Mouse (Mus musculus): ENCODE data around the gene Wdr61. TPM values are rescaled to one million over a fixed set of nuclear protein-coding genes. Genes with fewer than 3 reads are reported as not detected.
A peak's percentile ranks its signal among the peaks of the same experiment; 100 is the strongest.

Wdr61 gene
- polyA plus RNA-seq (2012; rRNA removed), result 29.6 and 32.9 TPM in 2 replicates

DNA sequence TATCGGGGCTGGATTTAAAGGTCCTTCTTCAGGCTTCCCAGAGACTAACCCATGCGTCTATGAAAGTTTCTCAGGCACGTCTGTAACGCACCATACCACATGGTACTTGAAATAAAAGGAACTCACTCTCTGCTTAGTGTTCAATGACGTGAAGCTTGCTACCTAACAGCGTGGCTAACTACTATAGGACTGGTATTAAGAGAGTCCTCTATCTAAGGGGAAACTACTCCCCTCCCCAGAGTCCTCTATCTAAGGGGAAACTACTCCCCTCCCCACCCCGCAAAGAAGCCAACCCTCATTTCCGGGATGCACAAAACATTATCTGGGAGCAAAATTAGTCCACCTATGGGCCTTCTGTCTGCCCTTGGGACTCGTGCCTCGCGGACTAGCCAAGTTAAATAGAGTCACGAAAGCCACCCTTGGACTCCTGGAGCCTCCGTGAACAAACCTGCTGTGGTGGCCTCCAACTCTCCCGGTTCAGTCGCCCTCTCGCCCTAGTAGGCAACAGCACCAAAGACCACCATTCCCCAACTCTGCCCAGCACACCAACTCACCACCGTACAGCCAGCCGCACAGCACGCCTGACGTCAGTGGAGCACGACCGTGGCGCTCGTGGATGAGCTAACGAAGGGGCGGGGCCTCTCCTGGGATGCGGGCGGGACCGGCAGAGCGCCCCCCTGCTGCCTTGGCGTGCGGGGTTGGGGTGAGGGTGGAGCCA is at the start of gene Wdr61:
Gene Wdr61, minus strand, starts transcription at position 599 of the 718 bp plus-strand sequence.
- DNase-seq (ENCODE audit: low read depth, low spot score), result peak; percentile 76
- 1% methylated on average over 32 of the region's 32 CpGs for WGBS

DNA sequence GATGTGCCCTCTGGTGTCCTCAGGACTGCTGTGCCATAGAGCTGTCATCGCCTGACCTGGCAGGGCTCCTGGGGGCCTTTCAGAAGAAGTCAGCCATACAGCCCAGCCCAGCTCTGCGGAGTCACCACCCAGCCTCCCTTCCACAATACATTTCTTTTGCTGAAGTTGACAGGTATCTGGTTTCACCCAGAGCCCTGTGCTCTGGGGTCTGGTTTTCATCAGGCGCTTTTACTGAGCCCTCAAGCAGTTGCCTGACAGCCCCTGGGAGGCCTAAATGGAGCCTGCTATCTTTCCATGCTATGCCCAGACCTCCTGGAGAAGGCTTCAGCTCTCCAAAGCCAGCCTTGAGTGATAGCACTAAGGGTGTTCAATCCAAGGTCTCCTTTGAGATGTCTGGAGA is 49.7 kb upstream of the Wdr61 start:
- no peak for DNase-seq (ENCODE audit: low read depth, low spot score)
- 82% methylated on average over 3 of the region's 3 CpGs for WGBS

DNA sequence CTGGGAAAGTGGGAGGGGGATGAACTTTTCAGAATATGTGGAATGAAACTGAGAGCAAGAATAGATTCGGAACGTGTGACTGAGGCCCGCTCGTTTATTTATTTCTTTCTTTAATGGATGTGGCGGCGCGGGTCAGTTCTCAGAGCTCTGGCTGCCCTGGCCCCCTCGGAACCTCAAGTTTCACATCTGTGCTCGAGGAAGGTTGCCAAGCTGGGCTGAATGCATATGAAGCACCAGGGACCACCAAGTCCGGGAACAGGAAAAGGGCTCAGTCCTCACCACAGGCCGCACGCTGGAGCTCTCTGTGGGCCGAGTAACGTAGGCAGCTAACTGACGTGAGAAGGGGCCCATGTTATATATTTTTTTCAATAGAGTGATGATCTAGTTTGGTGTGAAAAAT is 48.2 kb upstream of the Wdr61 start:
- 75% methylated on average over 15 of the region's 15 CpGs for WGBS
- no peak for DNase-seq (ENCODE audit: low read depth, low spot score)

DNA sequence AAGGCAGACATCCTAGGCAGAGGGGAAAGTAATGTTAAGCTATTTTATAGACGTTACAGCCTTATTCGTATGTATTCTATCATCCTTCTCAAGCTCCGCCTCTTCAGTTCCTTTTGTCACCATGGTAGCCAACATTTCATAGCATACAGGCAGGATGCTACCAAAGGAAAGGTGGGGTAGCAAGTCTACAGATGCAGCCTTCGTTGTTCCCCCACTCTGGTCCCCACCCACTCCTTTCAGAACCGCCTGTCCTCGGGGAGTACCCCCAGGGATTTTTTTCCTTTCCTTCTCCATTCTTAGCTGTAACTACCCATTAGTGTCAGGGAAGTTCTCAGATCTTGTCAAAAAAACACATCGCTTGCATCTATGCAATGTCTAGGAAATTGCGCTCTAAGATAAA is 45.0 kb upstream of the Wdr61 start:
- DNase-seq (ENCODE audit: low read depth, low spot score), result no peak
- WGBS, result 81% methylated on average over 8 of the region's 8 CpGs

DNA sequence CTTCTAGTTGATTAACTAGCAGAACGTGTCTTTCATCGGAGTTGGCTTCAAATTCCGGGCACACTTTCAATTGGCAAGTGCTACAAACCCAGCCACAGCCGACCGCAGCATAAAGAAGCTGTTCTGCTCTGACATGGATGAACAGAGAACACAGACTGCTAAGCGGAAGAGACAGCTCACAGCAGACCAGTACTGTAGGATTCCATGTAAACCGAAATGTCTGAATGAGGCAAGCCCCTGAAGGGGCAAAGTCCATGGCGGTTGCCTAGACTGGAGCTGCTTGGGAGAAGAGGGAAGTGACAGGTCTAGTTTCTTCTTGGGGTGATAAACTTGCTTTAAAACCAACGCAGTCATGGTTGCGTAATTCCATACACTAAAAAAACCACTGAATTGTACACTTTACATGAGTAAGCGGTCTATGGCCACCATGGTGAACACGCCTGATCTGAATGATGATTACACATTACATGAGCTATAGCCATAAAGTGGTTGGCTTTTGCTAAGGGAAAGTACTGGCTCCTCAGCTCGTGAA is 42.2 kb upstream of the Wdr61 start:
- peak; percentile 47 for DNase-seq (ENCODE audit: low read depth, low spot score)
- 29% methylated on average over 13 of the region's 13 CpGs for whole genome bisulfite sequencing

DNA sequence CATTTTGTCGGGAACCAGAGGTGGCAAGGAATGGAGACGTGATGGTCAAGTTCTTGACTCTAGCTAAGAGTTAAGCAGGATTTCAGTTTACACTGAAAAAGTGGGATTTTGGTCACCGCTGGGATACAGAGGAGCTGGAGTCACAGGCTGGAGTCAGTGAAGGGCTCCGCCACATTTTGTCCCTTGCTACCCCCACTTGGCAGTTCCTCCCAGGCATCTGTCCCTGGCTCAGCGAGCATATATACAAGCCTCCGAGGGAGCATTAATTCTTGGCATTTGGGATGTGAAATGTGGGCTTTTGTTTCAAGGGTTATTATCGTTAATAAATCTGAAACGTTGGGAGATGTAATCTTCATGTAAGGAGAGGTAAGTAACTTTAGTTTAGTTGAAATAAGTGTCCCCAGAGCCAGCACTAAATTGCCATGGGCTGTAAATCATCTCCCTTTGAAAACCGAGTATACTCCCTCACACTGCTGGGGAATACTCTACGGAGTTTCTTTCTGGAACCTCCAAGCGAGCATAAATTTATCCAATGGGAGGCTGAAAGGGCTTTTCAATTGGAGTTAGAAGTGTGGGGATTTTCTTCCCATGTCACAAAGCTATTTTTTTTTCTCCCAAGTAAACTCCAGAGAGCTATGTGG is 35.9 kb upstream of the Wdr61 start:
- no peak for DNase-seq (ENCODE audit: low read depth, low spot score)
- 48% methylated on average over 11 of the region's 11 CpGs for WGBS

DNA sequence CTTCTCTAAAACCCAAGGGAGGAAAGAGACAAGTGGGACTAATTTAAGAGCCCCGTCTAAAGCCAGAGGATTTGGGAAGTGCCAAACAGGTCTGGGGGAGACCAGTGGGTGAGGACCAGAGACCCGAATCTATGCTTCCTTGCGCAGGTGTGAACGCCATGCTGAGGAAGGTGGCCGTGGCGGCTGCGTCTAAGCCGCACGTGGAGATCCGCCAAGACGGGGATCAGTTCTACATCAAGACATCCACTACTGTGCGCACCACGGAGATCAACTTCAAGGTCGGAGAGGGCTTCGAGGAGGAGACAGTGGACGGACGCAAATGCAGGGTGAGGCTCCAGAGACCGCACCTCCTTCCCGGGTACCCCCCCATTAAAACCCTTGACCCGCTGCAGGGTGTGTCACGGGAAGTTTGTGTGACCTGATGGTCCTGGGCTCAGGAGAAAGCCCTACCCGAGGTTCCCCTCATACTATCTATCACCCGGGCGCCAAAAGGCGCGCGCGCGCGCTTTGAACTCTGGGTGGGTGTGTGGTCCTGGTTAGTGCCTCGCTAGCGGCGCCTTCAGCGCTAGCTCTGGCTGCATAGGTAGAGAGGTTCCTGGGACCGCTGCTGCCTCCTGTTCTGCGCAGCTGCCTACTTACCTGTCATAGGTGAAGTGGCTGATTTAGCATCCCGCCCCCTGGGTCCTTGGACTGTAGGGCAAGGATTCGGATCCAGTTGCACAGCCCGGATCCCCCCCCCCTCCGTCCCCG is 31.2 kb upstream of the Wdr61 start:
- no peak for DNase-seq (ENCODE audit: low read depth, low spot score)
- WGBS, result 1% methylated on average over 41 of the region's 41 CpGs

DNA sequence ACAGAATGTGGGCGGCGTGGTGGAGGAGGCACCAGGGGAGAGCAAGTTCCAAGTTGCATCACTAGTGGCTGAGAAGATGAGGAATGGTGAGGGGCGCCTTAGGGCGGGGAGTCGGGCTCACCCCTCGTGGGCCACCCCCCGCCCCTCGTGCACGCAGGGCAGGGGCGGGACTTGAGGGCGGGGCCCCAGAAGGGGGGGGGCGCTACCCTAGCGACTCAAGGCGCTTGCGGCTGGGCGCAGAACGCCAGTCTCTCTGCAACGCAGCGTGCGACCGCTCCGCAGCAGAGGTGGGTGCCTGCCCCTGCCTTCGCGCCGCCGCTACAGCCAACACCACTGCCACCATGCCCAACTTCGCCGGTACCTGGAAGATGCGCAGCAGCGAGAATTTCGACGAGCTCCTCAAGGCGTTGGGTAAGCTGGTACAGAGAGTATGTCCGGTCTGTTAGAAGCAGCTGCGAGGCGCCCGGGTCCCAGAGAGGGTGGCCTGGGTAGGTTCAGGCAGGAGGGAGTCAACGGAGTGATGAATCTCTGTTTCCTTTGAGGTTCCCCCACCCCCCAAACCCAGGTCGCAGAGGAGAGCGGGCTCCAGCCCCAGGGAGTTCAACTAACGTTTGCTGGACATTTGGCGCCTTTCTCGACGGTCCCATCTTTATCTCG is 30.4 kb upstream of the Wdr61 start, which contains the start of gene Crabp1:
Gene Crabp1, plus strand, starts transcription at position 188 of the 657 bp plus-strand sequence.
- DNase-seq (ENCODE audit: low read depth, low spot score), result no peak
- WGBS, result 2% methylated on average over 44 of the region's 45 CpGs

DNA sequence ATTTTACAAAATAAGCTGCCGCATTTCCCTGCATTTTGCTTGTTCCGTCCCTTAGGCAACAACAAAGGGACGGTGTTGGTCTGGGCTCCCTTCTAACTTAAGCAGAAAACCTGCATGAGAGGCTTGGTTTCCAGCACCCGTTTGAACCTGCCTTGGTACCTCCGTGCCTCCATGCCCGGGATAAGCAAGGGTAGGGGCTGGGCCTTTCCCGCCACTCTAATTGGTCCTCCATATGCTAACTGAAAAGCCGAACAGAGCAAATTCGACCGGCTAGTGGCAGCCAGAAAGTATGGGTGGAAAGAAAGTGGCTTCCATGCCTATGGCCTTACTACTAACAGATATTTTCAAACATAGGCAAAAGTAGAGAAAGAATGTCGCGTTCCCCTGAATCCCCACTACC is 29.8 kb upstream of the Wdr61 start:
- 34% methylated on average over 12 of the region's 12 CpGs for WGBS
- no peak for DNase-seq (ENCODE audit: low read depth, low spot score)

DNA sequence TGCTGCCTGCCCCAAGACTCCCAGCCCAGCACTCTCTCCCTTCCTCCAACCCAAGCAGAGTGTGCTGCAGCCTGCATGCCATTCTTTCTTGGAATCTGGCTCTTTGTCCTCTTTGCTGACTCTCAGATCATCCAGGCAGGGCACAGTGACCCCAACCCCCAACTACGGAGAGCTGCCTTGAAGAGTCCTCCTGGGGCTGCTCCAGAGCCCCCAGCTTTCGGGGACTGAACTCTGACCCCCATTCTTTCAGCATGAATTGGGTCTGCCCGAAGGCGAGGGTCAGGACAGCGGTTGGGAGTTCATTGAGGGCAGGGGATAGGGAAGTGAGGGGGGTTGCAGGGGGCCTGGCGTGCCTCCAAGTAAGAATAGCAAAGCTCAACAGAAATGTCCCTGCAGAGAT is 25.3 kb upstream of the Wdr61 start:
- 42% methylated on average over 6 of the region's 6 CpGs for WGBS
- DNase-seq (ENCODE audit: low read depth, low spot score), result no peak

DNA sequence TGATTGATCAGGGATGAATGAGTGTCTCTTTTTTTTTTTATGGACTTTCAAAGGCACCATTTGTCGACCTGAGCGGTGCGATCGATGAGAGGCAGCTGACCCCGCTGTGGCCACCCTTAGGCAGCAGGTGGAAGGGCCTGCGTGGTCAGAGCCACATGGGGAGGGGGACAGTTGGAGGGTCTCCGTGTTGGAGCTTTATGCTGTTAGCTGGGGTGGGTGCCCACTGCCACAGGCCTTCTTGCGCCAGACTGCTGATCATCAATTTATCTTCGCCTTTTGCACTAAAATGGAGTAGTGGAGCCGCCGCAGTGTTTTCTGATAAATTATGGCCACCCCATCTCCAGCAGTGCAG is 18.6 kb upstream of the Wdr61 start:
- WGBS, result 62% methylated on average over 11 of the region's 11 CpGs
- no peak for DNase-seq (ENCODE audit: low read depth, low spot score)

DNA sequence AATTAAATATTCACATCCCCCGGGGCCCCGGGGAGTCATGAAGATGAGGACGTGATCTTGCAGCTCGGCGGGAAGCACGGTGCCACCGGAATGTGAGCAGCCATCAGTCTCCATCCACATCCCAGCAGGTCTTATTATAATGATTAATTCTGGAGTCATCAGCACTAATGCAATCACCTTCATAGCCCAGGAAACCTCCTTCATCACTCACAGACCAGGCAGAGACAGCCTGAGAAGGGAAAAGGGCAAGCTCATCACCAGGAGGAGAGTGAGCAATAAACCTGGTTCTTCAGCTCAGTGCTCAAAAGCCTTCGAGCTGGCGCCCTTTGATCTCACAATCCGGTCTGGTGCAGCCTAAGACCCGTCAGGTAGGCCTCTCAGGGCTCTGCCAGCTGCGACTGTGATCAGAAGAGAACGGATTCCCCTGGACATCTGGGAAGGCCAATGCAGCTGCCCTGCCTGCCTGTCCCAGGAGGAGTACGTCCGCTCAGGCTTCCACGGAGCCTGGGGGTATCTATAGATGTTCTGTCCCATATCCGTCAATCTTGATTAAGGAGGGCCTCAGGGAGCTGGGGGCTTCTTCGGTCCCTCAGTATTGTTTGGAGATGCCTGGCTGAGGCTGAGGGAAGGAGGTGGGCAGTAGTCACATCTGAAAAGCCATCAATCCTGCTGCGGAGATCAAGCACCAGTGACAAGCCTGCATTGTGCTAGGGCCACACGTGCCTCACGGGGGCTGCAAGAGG is 18.1 kb upstream of the Wdr61 start:
- 50% methylated on average over 21 of the region's 21 CpGs for WGBS
- no peak for DNase-seq (ENCODE audit: low read depth, low spot score)

DNA sequence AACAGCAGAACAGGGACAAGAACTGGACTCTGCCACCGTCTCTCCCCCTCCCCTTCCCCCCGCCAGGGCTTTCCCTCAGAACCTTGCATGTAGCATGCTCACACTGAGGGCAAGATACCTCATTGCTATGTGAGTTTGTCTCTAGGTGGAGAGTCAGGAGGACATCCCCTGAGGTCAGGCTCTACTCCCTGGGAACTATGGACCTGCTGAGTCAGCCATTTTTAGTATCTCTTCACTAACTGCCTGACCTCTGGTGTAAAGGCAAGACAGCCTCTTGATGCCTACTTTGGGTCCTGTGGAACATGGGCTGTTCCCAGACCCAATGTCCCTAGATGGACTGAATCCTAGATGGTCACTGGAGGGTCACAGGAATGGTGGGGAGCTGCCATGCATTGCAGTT is 17.4 kb upstream of the Wdr61 start:
- WGBS, result 92% methylated on average over 2 of the region's 2 CpGs

DNA sequence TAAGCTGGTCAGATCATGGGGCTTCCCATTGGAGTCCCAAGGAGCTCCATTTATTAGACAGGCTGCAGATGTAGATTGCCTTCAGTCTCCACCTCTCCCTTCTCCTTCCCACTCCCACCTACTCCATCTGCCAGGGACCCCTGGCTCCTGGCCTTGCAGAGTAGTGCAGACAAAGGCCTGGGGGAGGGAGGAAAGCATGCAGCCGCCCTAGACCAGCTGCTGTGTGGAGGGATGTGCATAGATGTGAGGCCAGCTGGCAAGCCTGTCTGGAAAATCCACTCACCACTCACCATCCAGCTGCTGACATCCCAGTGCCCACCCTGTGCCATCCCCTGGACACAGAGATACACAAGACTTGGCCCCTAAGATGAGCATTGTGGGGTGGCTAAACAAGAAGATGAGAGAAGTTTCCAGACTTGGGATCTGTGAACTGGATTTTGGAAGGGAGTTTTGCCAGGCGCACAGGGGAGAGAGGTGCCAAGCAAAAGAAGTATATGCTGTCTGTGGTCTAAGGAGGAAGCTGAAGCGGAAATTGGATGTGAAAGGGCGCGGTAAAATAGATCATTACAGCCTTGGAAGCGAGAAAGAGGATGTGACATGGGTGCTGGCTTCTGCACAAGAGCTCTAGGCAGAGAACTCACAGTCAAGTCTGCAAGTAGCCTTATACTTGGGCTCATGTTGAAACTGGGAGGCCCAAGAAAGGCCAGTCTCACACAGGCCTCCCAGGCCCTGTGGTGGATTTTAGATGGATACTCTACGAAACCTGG is 16.1 kb upstream of the Wdr61 start:
- WGBS, result 72% methylated on average over 7 of the region's 7 CpGs
- no peak for DNase-seq (ENCODE audit: low read depth, low spot score)

More for the DNA sequence above, 17.4 kb upstream of the Wdr61 start:
- DNase-seq (ENCODE audit: low read depth, low spot score), result no peak

DNA sequence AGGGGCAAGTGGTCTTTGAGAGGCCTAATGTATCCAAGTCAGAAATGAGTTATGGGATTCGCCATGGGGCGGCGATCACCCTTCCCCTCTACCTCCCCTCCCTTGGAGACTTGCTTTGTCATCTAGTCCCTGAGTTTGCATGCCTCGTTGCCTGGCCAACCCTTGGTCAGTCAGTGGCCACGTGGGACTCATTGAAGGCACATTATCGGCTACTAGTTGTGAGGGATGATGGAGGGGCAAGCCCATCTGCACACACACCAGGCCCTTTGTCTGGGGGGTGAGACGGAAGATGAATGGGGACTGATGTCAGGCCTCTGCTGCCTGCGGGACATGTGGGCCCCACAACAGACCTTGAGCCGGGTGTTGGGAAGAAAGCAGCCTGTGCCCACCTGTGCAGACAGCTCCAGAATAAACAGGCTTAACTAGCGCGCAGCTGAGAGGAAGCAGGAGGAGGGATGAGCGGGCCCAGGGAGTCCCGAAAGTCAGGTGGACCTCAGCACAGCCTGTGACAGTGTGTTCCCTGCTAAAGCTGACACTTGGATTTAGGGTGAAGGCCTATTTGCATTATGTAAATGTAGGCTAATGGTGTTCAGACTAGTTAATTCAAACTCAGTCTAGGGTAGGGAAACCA is 11.5 kb upstream of the Wdr61 start:
- WGBS, result 72% methylated on average over 13 of the region's 13 CpGs
- no peak for DNase-seq (ENCODE audit: low read depth, low spot score)

DNA sequence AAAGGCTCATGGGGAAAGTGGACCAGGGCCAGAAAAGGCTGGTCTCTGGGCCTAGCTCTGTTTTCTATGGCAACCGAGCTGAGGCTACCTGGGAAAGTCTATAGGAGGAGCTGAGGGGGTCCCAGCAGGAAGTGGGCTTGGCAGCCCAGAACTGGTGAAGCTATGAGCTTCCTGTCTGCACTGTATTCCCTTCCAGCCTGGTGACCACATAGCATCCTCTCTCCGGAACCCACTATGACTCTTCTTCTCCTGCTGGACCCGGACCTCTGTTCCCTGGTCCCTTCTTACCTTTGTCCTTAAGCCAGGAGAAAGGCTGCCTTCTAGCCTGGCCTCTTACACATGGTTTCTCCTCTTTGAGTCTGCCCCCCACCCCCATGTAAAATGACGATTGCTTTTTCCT is 9.6 kb upstream of the Wdr61 start:
- DNase-seq (ENCODE audit: low read depth, low spot score), result no peak
- WGBS, result 70% methylated on average over 4 of the region's 4 CpGs

DNA sequence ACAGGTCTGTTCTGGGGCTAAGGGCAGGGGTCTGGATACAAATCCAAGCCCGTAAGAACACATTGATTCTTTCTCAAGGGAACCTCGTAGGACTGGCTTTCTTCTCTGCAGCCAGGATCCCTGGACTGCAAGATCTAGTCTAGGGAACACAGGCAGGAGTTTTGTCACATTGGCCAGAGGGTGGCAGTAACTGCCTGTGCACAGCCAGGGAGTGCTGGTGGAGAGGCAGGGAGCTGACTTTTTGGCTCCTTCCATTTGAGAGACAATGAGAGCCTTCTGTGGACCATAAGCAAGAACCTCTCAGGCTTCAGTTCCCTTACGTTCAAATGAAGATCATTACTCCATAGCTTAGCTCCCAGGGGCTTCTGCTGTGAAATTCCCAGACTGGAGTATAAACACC is 4.1 kb upstream of the Wdr61 start:
- 27% methylated on average over 3 of the region's 3 CpGs for WGBS
- no peak for DNase-seq (ENCODE audit: low read depth, low spot score)

DNA sequence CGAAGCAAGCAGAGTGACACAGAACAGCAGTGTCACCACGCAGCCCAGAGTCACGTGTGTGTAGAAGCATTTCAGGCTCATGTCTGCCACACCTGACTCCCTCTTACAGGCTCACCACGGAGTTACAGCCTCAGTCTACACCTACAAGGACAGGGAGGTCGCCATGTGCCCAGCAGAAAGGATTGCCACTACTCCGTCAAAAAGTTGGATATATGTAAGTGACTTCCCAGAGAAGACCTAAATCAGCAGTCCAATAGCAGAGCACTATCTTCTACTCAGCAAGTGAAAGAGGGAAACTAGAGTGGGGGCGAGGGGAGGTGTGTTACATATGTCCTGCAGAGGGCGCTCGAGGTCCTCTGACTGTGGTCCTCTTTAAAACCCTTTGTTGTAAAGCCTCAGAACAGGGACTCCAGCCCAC is 2.0 kb upstream of the Wdr61 start:
- no peak for DNase-seq (ENCODE audit: low read depth, low spot score)
- WGBS, result 10% methylated on average over 9 of the region's 9 CpGs
